Mouse (Mus musculus): ENCODE results near the gene Clip3. TPM values are rescaled to one million over a fixed set of nuclear protein-coding genes. Genes with fewer than 3 reads are reported as not detected.
A peak's percentile ranks its signal among the peaks of the same experiment; 100 is the strongest.

Gene Clip3
- total RNA-seq, 2 experiments from 2014 or later: 488 to 492 TPM

- TF ChIP-seq CTCF (IDR thresholded peaks at IDR 0.05): no peak
- intact Hi-C loops (cut with DNase I): no loop called here
- Histone ChIP-seq H3K27ac (peak within 1 kb of the TSS; percentile 93), H3K4me3 (peak within 1 kb of the TSS; percentile 98)
- DNase-seq (ENCODE audit: extremely low spot score in 1 of 2, low spot score in 2 of 2): peak; percentile 63 to 67
Measured at GRCm38 (mm10) chr7:30321539-30322284, 30.2 kb downstream of the Clip3 start, which contains the start of gene E130208F15Rik. E130208F15Rik (plus strand) TSS chr7:30321740.

GRCm38 (mm10) chr7:30322285-30322667 is 30.7 kb downstream of the Clip3 start:
- intact Hi-C loops (cut with DNase I): no loop called here
- DNase-seq (ENCODE audit: extremely low spot score in 1 of 2, low spot score in 2 of 2): peak; percentile 94 to 96
- H3K4me3 ChIP-seq: peak overlapping the region; percentile 98
- TF ChIP-seq CTCF (IDR thresholded peaks at IDR 0.05): no peak; the same call in 1 of the 2 replicates
- H3K27ac ChIP-seq: peak overlapping the region; percentile 93

- Histone ChIP-seq H3K27ac (peak overlapping the region; percentile 54; the same call in 1 of the 2 replicates), H3K4me3 (peak overlapping the region; percentile 98)
- intact Hi-C loops (cut with DNase I): no loop called here
- DNase-seq (ENCODE audit: extremely low spot score in 1 of 2, low spot score in 2 of 2): no peak
- no peak for TF ChIP-seq CTCF (IDR thresholded peaks at IDR 0.05)
Measured at GRCm38 (mm10) chr7:30322865-30323264, 31.3 kb downstream of the Clip3 start.

GRCm38 (mm10) chr7:30323795-30324194 is 32.3 kb downstream of the Clip3 start, which contains the start of gene Sdhaf1:
Sdhaf1 (minus strand) TSS chr7:30323895.
- H3K4me3 ChIP-seq: no peak within 1 kb of the TSS; the same call in 1 of the 2 replicates
- peak within 1 kb of the TSS; percentile 75 for H3K27ac ChIP-seq
- DNase-seq (ENCODE audit: extremely low spot score in 1 of 2, low spot score in 2 of 2): no peak
- intact Hi-C loops (cut with DNase I): no loop called here
- TF ChIP-seq CTCF (IDR thresholded peaks at IDR 0.05): no peak

- intact Hi-C loops (cut with DNase I): no loop called here
Measured at GRCm38 (mm10) chr7:30324300-30324944, 32.9 kb downstream of the Clip3 start.

GRCm38 (mm10) chr7:30325364-30325763 is 33.8 kb downstream of the Clip3 start:
- intact Hi-C loops (cut with DNase I): no loop called here
- Histone ChIP-seq H3K4me3 (no peak overlapping the region), H3K27ac (no peak overlapping the region)
- TF ChIP-seq CTCF (IDR thresholded peaks at IDR 0.05): peak; percentile 45
- no peak for DNase-seq (ENCODE audit: extremely low spot score in 1 of 2, low spot score in 2 of 2)

More at GRCm38 (mm10) chr7:30324300-30324944, 32.9 kb downstream of the Clip3 start:
- no peak for TF ChIP-seq CTCF (IDR thresholded peaks at IDR 0.05)
- no peak for DNase-seq (ENCODE audit: extremely low spot score in 1 of 2, low spot score in 2 of 2)
- Histone ChIP-seq H3K4me3 (no peak overlapping the region), H3K27ac (peak overlapping the region; percentile 75)

- intact Hi-C loops (cut with DNase I): no loop called here
- H3K27ac ChIP-seq: no peak overlapping the region
- no peak for TF ChIP-seq CTCF (IDR thresholded peaks at IDR 0.05)
- no peak for DNase-seq (ENCODE audit: extremely low spot score in 1 of 2, low spot score in 2 of 2)
- H3K4me3 ChIP-seq: no peak overlapping the region
Measured at GRCm38 (mm10) chr7:30326427-30326826, 34.9 kb downstream of the Clip3 start.

GRCm38 (mm10) chr7:30327140-30327539 is 35.6 kb downstream of the Clip3 start:
- intact Hi-C loops (cut with DNase I): no loop called here

GRCm38 (mm10) chr7:30328379-30328778 is 36.9 kb downstream of the Clip3 start:
- DNase-seq (ENCODE audit: extremely low spot score in 1 of 2, low spot score in 2 of 2): no peak
- H3K27ac ChIP-seq: no peak overlapping the region
- no peak overlapping the region for H3K4me3 ChIP-seq
- TF ChIP-seq CTCF (IDR thresholded peaks at IDR 0.05): no peak
- intact Hi-C loops (cut with DNase I): no loop called here

More at GRCm38 (mm10) chr7:30327140-30327539, 35.6 kb downstream of the Clip3 start:
- TF ChIP-seq CTCF (IDR thresholded peaks at IDR 0.05): no peak
- H3K4me3 ChIP-seq: no peak overlapping the region
- H3K27ac ChIP-seq: no peak overlapping the region
- no peak for DNase-seq (ENCODE audit: extremely low spot score in 1 of 2, low spot score in 2 of 2)

GRCm38 (mm10) chr7:30331887-30332286 is 40.4 kb downstream of the Clip3 start:
- Histone ChIP-seq H3K4me3 (peak overlapping the region; percentile 38), H3K27ac (peak overlapping the region; percentile 61)
- DNase-seq (ENCODE audit: extremely low spot score in 1 of 2, low spot score in 2 of 2): peak; percentile 86 to 90
- intact Hi-C loops (cut with DNase I): loop anchor here (5.0 kb wide), 1 partner anchor 160 kb away; the partner anchor contains the start of gene Prodh2
- peak; percentile 94 for TF ChIP-seq CTCF (IDR thresholded peaks at IDR 0.05)

GRCm38 (mm10) chr7:30332622-30333259 is 41.2 kb downstream of the Clip3 start:
- peak overlapping the region; percentile 61; the same call in 1 of the 2 replicates for H3K27ac ChIP-seq
- DNase-seq (ENCODE audit: extremely low spot score in 1 of 2, low spot score in 2 of 2): no peak
- H3K4me3 ChIP-seq: no peak overlapping the region
- TF ChIP-seq CTCF (IDR thresholded peaks at IDR 0.05): no peak; the same call in 1 of the 2 replicates
- intact Hi-C loops (cut with DNase I): loop anchor here (5.0 kb wide), 1 partner anchor 160 kb away; the partner anchor contains the start of gene Prodh2
